Comparison of ENCODE assay signal across 8 mouse cellular contexts in genomic region chr1:172550551-172550951, GRCm38 (mm10). TPM values are rescaled to one million over a fixed set of nuclear protein-coding genes. Genes with fewer than 3 reads are reported as not detected.
DNase-seq lines count a peak whose midpoint lies in the region; ATAC-seq lines count a peak whose summit lies in the region.

No protein-coding gene starts in this region.

- peak overlapping the region; percentile 44; the same call in 1 of the 2 replicates for H3K9ac ChIP-seq in embryonic facial prominence, embryonic 13.5 days

- peaks cover 19% of the 10 kb centered on the region for H3K27me3 ChIP-seq in embryonic facial prominence, embryonic 13.5 days

- no peak overlapping the region for H3K27ac ChIP-seq in embryonic facial prominence, embryonic 13.5 days

- peak overlapping the region; percentile 43 for H3K4me3 ChIP-seq in embryonic facial prominence, embryonic 13.5 days

- H3K4me2 ChIP-seq in embryonic facial prominence, embryonic 13.5 days = peak overlapping the region; percentile 60

- intact Hi-C loops in heart, postnatal 25 days (cut with DNase I) = no loop called here

- H3K36me3 ChIP-seq in embryonic facial prominence, embryonic 13.5 days = no peaks in the 10 kb centered on the region

- ATAC-seq in embryonic facial prominence, embryonic 13.5 days (ENCODE audit: insufficient number of reproducible peaks, insufficient read depth, low FRiP score, low TSS enrichment, low read depth) = peak; percentile 61

- no peaks in the 10 kb centered on the region for H3K9me3 ChIP-seq in embryonic facial prominence, embryonic 13.5 days

- DNase-seq in ovary, postnatal 10 days (ENCODE audit: low spot score) = peak; percentile 5
- DNase-seq in ovary, adult 18-20 months (ENCODE audit: low spot score) = no peak
- DNase-seq in heart, postnatal 25 days (ENCODE audit: low spot score) = peak; percentile 33
- peak; percentile 62 to 66 for DNase-seq in kidney, postnatal 36 days
- peak; percentile 76 for DNase-seq in lung, postnatal 10 days
- peak; percentile 44 for DNase-seq in ovary, postnatal 36 days (ENCODE audit: low spot score)
- DNase-seq in thymus, postnatal 4 days = peak; percentile 33

- H3K4me1 ChIP-seq in embryonic facial prominence, embryonic 13.5 days = peaks cover 33% of the 10 kb centered on the region

- WGBS in embryonic facial prominence, embryonic 13.5 days = 4% methylated on average over 8 of the region's 8 CpGs

RNA-seq across cellular contexts. Expression of gene Vsig8, which starts 5.2 kb away (rescaled TPM):
- polyA plus RNA-seq in embryonic facial prominence, embryonic 13.5 days (2015; fragmentation: Nextera tagmentation; extraction: Ambion mirVana) = 0.40 and 0.77 TPM in 2 replicates
- total RNA-seq in heart, postnatal 25 days (2021) = not detected

RNA-seq across cellular contexts. Expression of gene Cfap45, which starts 29.9 kb away (rescaled TPM):
- polyA plus RNA-seq in embryonic facial prominence, embryonic 13.5 days (2015; fragmentation: Nextera tagmentation; extraction: Ambion mirVana) = 2.0 and 2.3 TPM in 2 replicates
- total RNA-seq in heart, postnatal 25 days (2021) = under 1 TPM; 0.34 to 0.39 TPM

RNA-seq across cellular contexts. Expression of gene Slamf8, which starts 39.8 kb away (rescaled TPM):
- polyA plus RNA-seq in embryonic facial prominence, embryonic 13.5 days (2015; fragmentation: Nextera tagmentation; extraction: Ambion mirVana) = 0.17 and 0.26 TPM in 2 replicates
- total RNA-seq in heart, postnatal 25 days (2021) = under 1 TPM in 1 of 2 experiments, not detected in 1; 0.25 TPM

RNA-seq across cellular contexts. Expression of gene Tagln2, which starts 50.7 kb away (rescaled TPM):
- 133 and 135 TPM in 2 replicates for polyA plus RNA-seq in embryonic facial prominence, embryonic 13.5 days (2015; fragmentation: Nextera tagmentation; extraction: Ambion mirVana)
- total RNA-seq in heart, postnatal 25 days (2021) = 10 to 100 TPM; 75.4 to 87.9 TPM

RNA-seq across cellular contexts. Expression of gene Fcrl6, which starts 51.8 kb away (rescaled TPM):
- 0.74 and 0.88 TPM in 2 replicates for polyA plus RNA-seq in embryonic facial prominence, embryonic 13.5 days (2015; fragmentation: Nextera tagmentation; extraction: Ambion mirVana)
- not detected for total RNA-seq in heart, postnatal 25 days (2021)
